Mouse (Mus musculus) MEL (cell line): ENCODE data around the gene Kcnc3.

Experiments used
- CTCF ChIP-seq, 3 experiments: IDR thresholded peaks in 2 of 3; conservative IDR thresholded peaks in 1 of 3; 2 replicates each; pipeline ENCODE4 v1.5.1; 2011 to 2012; ENCODE audit warnings: low read length in 3 of 3, low read depth in 2 of 3, mild to moderate bottlenecking in 2 of 3, improper control_type of control experiment in 1 of 3, inconsistent platforms in 1 of 3, mixed read lengths in 1 of 3, moderate library complexity in 1 of 3; ENCODE audit not compliant: control insufficient read depth in 1 of 3, insufficient read depth in 1 of 3, poor library complexity in 1 of 3, severe bottlenecking in 1 of 3
- EP300 ChIP-seq, 2 experiments: IDR thresholded peaks; 2 replicates each; pipeline ENCODE4 v1.6.1; 2011; ENCODE audit warnings: improper control_type of control experiment in 2 of 2, low read length in 2 of 2, low read depth in 1 of 2, mild to moderate bottlenecking in 1 of 2
- GATA1 ChIP-seq: IDR thresholded peaks from 2 replicates; pipeline ENCODE4 v1.6.1; 2011; ENCODE audit warnings: low read depth, low read length, improper control_type of control experiment
- HCFC1 ChIP-seq: IDR thresholded peaks from 2 replicates; pipeline ENCODE4 v1.6.1; 2012; ENCODE audit warnings: low read depth, mild to moderate bottlenecking, inconsistent platforms, low read length, improper control_type of control experiment, moderate library complexity
- KAT2A ChIP-seq: conservative IDR thresholded peaks from 2 replicates; pipeline ENCODE4 v1.6.1; 2012; ENCODE audit warnings: low read depth, low read length, improper control_type of control experiment, inconsistent platforms
- MAZ ChIP-seq: IDR thresholded peaks from 2 replicates; pipeline ENCODE4 v1.6.1; 2012; ENCODE audit warnings: low read depth, mild to moderate bottlenecking, inconsistent platforms, low read length, improper control_type of control experiment
- NELFE ChIP-seq: IDR thresholded peaks from 2 replicates; pipeline ENCODE4 v1.6.1; 2011; ENCODE audit warnings: low read depth, low read length, improper control_type of control experiment
- NRF1 ChIP-seq: IDR thresholded peaks from 2 replicates; pipeline ENCODE4 v1.6.1; 2014; ENCODE audit warnings: low read depth, mild to moderate bottlenecking, inconsistent platforms, low read length, improper control_type of control experiment, moderate library complexity; ENCODE audit not compliant: poor library complexity, insufficient read depth, severe bottlenecking
- POLR2A ChIP-seq, 2 experiments: IDR thresholded peaks; 2 replicates each; pipeline ENCODE4 v1.6.1; 2011 to 2012; ENCODE audit warnings: low read length in 2 of 2, mild to moderate bottlenecking in 2 of 2, control low read depth in 1 of 2, improper control_type of control experiment in 1 of 2, low read depth in 1 of 2, moderate library complexity in 1 of 2; ENCODE audit not compliant: control insufficient read depth in 1 of 2, insufficient read depth in 1 of 2, poor library complexity in 1 of 2
- POLR2AphosphoS2 ChIP-seq: IDR thresholded peaks from 2 replicates; pipeline ENCODE4 v1.6.1; 2011; ENCODE audit warnings: low read length, improper control_type of control experiment
- POLR2AphosphoS5 ChIP-seq: IDR thresholded peaks from 2 replicates; pipeline ENCODE4 v1.6.1; 2012; ENCODE audit warnings: low read depth, borderline replicate concordance, mild to moderate bottlenecking, inconsistent platforms, low read length, moderate library complexity, mixed read lengths
- TCF12 ChIP-seq: IDR thresholded peaks from 2 replicates; pipeline ENCODE4 v1.6.1; 2014; ENCODE audit warnings: low read depth, mild to moderate bottlenecking, inconsistent platforms, low read length, improper control_type of control experiment, moderate library complexity
- USF1 ChIP-seq: IDR thresholded peaks from 2 replicates; pipeline ENCODE4 v1.6.1; 2014; ENCODE audit warnings: low read depth, mild to moderate bottlenecking, inconsistent platforms, low read length, improper control_type of control experiment, moderate library complexity
- ZMIZ1 ChIP-seq: IDR thresholded peaks from 2 replicates; pipeline ENCODE4 v1.6.1; 2012; ENCODE audit warnings: low read depth, mild to moderate bottlenecking, inconsistent platforms, low read length, improper control_type of control experiment, moderate library complexity

DNA sequence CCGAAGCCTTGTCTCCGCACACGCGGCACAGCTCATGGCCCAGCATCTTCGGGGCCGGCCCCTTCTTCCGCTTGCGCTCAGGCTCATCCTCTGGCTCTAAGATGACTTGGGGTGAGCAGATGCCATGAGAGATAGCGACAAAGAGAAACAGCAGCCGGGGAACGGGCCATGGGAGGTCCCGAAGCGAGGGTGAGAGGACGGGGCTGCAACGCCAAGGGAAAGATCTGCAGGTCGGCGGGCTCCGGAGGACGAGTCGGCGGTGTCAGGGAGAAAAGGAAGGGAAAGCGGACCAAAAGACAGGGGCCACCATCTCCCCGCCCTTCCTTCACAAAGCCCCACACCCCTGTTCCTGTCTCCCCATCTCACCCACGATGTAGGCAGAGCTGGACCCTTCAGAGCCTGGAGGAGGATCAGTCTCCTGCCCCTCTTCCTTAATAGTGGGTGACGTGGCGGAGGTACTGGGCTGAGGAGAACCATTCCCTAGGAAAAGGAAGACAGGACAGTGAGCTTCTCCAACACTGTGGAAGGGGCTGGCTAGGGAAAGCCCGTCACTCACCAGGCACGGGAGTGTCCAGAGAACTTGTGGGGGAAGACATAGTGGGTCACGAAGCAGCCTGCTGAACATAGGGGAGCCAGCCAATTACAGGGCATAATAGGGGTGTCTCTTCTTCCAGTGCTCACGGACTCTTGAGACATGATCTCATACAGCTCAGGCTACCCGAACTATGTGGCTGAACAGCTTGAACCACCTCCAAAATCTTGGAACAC is 38.1 kb upstream of the Kcnc3 start:
- TF ChIP-seq CTCF (IDR thresholded peaks at IDR 0.05 in 2 of 3, conservative IDR thresholded peaks at IDR 0.05 in 1 of 3; ENCODE audit: control insufficient read depth in 1 of 3, insufficient read depth in 1 of 3, low read depth in 2 of 3, low read length in 3 of 3, poor library complexity in 1 of 3, severe bottlenecking in 1 of 3) (no peak), GATA1 (no peak), POLR2A (IDR thresholded peaks at IDR 0.05; ENCODE audit: control insufficient read depth in 1 of 2, insufficient read depth in 1 of 2, low read depth in 1 of 2, low read length in 2 of 2, poor library complexity in 1 of 2) (no peak), TCF12 (no peak), KAT2A (no peak), POLR2AphosphoS5 (no peak), NRF1 (no peak), MAZ (no peak), EP300 (IDR thresholded peaks at IDR 0.05; ENCODE audit: low read depth in 1 of 2, low read length in 2 of 2) (no peak), NELFE (no peak), HCFC1 (no peak), ZMIZ1 (no peak), POLR2AphosphoS2 (no peak), USF1 (no peak)
